Mouse (Mus musculus) heart, embryonic 16.5 days (tissue): ENCODE results near the gene Magi2. TPM values are rescaled to one million over a fixed set of nuclear protein-coding genes. Genes with fewer than 3 reads are reported as not detected.

Experiments used
- ATAC-seq: fragments of 200-750 bp; cut with Nextera tagmentation; replicated peaks from 2 replicates; pipeline ENCODE4 v1.8.0; 2017; ENCODE audit warnings: moderate number of reproducible peaks; ENCODE audit not compliant: insufficient read depth, low FRiP score; ENCODE audit errors: extremely low read depth
- H3K27ac ChIP-seq: fragments of 300-500 bp; sonication (generic); 2 replicates; pipeline ENCODE4 v1.5.1; 2014; ENCODE audit warnings: mild to moderate bottlenecking, low read length, control low read depth, moderate library complexity
- H3K27me3 ChIP-seq: fragments of 300-500 bp; sonication (generic); 2 replicates; pipeline ENCODE4 v1.6.1; 2014; ENCODE audit warnings: low read length, mixed read lengths; ENCODE audit not compliant: control insufficient read depth, insufficient read depth
- H3K36me3 ChIP-seq: fragments of 300-500 bp; sonication (generic); 2 replicates; pipeline ENCODE4 v1.6.1; 2014; ENCODE audit not compliant: control insufficient read depth, insufficient read depth
- H3K4me1 ChIP-seq: fragments of 300-500 bp; sonication (generic); 2 replicates; pipeline ENCODE4 v1.6.1; 2014; ENCODE audit warnings: low read length, mixed read lengths; ENCODE audit not compliant: control insufficient read depth, insufficient read depth
- H3K4me2 ChIP-seq: fragments of 300-500 bp; sonication (generic); 2 replicates; pipeline ENCODE4 v1.6.1; 2014; ENCODE audit warnings: low read depth, mild to moderate bottlenecking, control low read depth, low read length
- H3K4me3 ChIP-seq: fragments of 300-500 bp; sonication (generic); 2 replicates; pipeline ENCODE4 v1.5.1; 2014; ENCODE audit warnings: mild to moderate bottlenecking, control low read depth, low read length
- H3K9ac ChIP-seq: fragments of 300-500 bp; sonication (generic); 2 replicates; pipeline ENCODE4 v1.6.1; 2014; ENCODE audit warnings: low read length, control low read depth
- H3K9me3 ChIP-seq: fragments of 300-500 bp; sonication (generic); replicated peaks from 2 replicates; pipeline ENCODE4 v1.6.1; 2016; ENCODE audit warnings: low read length; ENCODE audit not compliant: control insufficient read depth
- WGBS: fragments of 180-500 bp; shearing (Covaris S2); extraction: QIAGEN DNeasy Blood & Tissue Kit; methylation state at CpG from one replicate; pipeline ENCODE4 v1.1.7; 2014; 5-methylcytosine and 5-hydroxymethylcytosine counted together
- polyA plus RNA-seq: library from polyadenylated mRNA; unstranded; fragments of >200 nt; fragmentation: Nextera tagmentation; extraction: Ambion mirVana; gene quantifications from 2 replicates; pipeline ENCODE4 v1.2.1, GENCODE M21; 2015

Gene Magi2
- polyA plus RNA-seq, 1 experiment from 2014 or later, result 3.3 TPM

- no peaks in the 10 kb centered on the region for H3K4me1 ChIP-seq
- H3K27ac ChIP-seq, result no peak overlapping the region
- H3K36me3 ChIP-seq, result no peaks in the 10 kb centered on the region
- WGBS, result 67% methylated on average over 12 of the region's 12 CpGs
- no peak overlapping the region for H3K4me2 ChIP-seq
- no peaks in the 10 kb centered on the region for H3K9me3 ChIP-seq
- H3K4me3 ChIP-seq, result no peak overlapping the region
- ATAC-seq, result no peak
- no peaks in the 10 kb centered on the region for H3K27me3 ChIP-seq
- no peak overlapping the region for H3K9ac ChIP-seq
Observed at GRCm38 (mm10) chr5:19746865-19747514, 520.2 kb downstream of the Magi2 start.

- no peaks in the 10 kb centered on the region for H3K4me1 ChIP-seq
- no peaks in the 10 kb centered on the region for H3K27me3 ChIP-seq
- no peak overlapping the region for H3K4me2 ChIP-seq
- no peaks in the 10 kb centered on the region for H3K36me3 ChIP-seq
- no peak overlapping the region for H3K9ac ChIP-seq
- no peak overlapping the region for H3K27ac ChIP-seq
- no peak for ATAC-seq
- no peaks in the 10 kb centered on the region for H3K9me3 ChIP-seq
- H3K4me3 ChIP-seq, result no peak overlapping the region
- WGBS, result 86% methylated on average over 3 of the region's 3 CpGs
Observed at GRCm38 (mm10) chr5:19747631-19748030, 520.8 kb downstream of the Magi2 start.

- no peak for ATAC-seq
- H3K27me3 ChIP-seq, result no peaks in the 10 kb centered on the region
- H3K9ac ChIP-seq, result no peak overlapping the region
- WGBS, result 73% methylated on average over 1 of the region's 1 CpGs
- no peak overlapping the region for H3K4me3 ChIP-seq
- no peak overlapping the region for H3K27ac ChIP-seq
- H3K4me1 ChIP-seq, result no peaks in the 10 kb centered on the region
- H3K4me2 ChIP-seq, result no peak overlapping the region
- H3K9me3 ChIP-seq, result no peaks in the 10 kb centered on the region
- H3K36me3 ChIP-seq, result no peaks in the 10 kb centered on the region
Observed at GRCm38 (mm10) chr5:19779224-19779623, 552.4 kb downstream of the Magi2 start.

- Histone ChIP-seq H3K4me3 (no peak overlapping the region), H3K9me3 (no peaks in the 10 kb centered on the region), H3K9ac (no peak overlapping the region), H3K27me3 (no peaks in the 10 kb centered on the region), H3K36me3 (no peaks in the 10 kb centered on the region), H3K4me1 (no peaks in the 10 kb centered on the region), H3K27ac (no peak overlapping the region), H3K4me2 (no peak overlapping the region)
- no peak for ATAC-seq
- 73% methylated on average over 2 of the region's 2 CpGs for WGBS
Observed at GRCm38 (mm10) chr5:19780076-19780475, 553.2 kb downstream of the Magi2 start.

GRCm38 (mm10) chr5:19785320-19785719 lies 558.5 kb downstream of the Magi2 start:
- Histone ChIP-seq H3K27me3 (no peaks in the 10 kb centered on the region), H3K9me3 (no peaks in the 10 kb centered on the region), H3K4me1 (no peaks in the 10 kb centered on the region), H3K4me2 (no peak overlapping the region), H3K27ac (no peak overlapping the region), H3K9ac (no peak overlapping the region), H3K4me3 (no peak overlapping the region), H3K36me3 (no peaks in the 10 kb centered on the region)
- ATAC-seq, result no peak

- Histone ChIP-seq H3K27me3 (no peaks in the 10 kb centered on the region), H3K9me3 (0 out of 2 replicates have a peak, but pooled peaks cover 4% of the 10 kb centered on the region), H3K9ac (no peak overlapping the region), H3K4me3 (no peak overlapping the region), H3K4me2 (no peak overlapping the region), H3K27ac (no peak overlapping the region), H3K36me3 (no peaks in the 10 kb centered on the region), H3K4me1 (no peaks in the 10 kb centered on the region)
- 45% methylated on average over 5 of the region's 5 CpGs for WGBS
- no peak for ATAC-seq
Observed at GRCm38 (mm10) chr5:19787522-19788144, 560.8 kb downstream of the Magi2 start.

GRCm38 (mm10) chr5:19803052-19803769 lies 576.4 kb downstream of the Magi2 start:
- Histone ChIP-seq H3K36me3 (no peaks in the 10 kb centered on the region), H3K4me1 (no peaks in the 10 kb centered on the region), H3K27me3 (no peaks in the 10 kb centered on the region), H3K9ac (no peak overlapping the region), H3K4me2 (no peak overlapping the region), H3K27ac (no peak overlapping the region), H3K9me3 (no peaks in the 10 kb centered on the region), H3K4me3 (no peak overlapping the region)
- 83% methylated on average over 5 of the region's 5 CpGs for WGBS
- no peak for ATAC-seq

- H3K4me2 ChIP-seq, result no peak overlapping the region
- no peaks in the 10 kb centered on the region for H3K27me3 ChIP-seq
- ATAC-seq, result no peak
- H3K9me3 ChIP-seq, result no peaks in the 10 kb centered on the region
- no peak overlapping the region for H3K9ac ChIP-seq
- H3K36me3 ChIP-seq, result no peaks in the 10 kb centered on the region
- 73% methylated on average over 2 of the region's 2 CpGs for WGBS
- H3K4me1 ChIP-seq, result no peaks in the 10 kb centered on the region
- no peak overlapping the region for H3K27ac ChIP-seq
- H3K4me3 ChIP-seq, result no peak overlapping the region
Observed at GRCm38 (mm10) chr5:19822502-19822901, 595.7 kb downstream of the Magi2 start.

- Histone ChIP-seq H3K4me2 (no peak overlapping the region), H3K4me3 (no peak overlapping the region), H3K9me3 (no peaks in the 10 kb centered on the region), H3K9ac (no peak overlapping the region), H3K27me3 (no peaks in the 10 kb centered on the region), H3K36me3 (no peaks in the 10 kb centered on the region), H3K4me1 (no peaks in the 10 kb centered on the region), H3K27ac (no peak overlapping the region)
- ATAC-seq, result no peak
- 40% methylated on average over 2 of the region's 2 CpGs for WGBS
Observed at GRCm38 (mm10) chr5:19825943-19826342, 599.1 kb downstream of the Magi2 start.
